Mouse (Mus musculus): ENCODE data around the gene Fgfr3.

GRCm38 (mm10) chr5:33694461-33694847, 27.0 kb upstream of the Fgfr3 start:
- TF ChIP-seq POLR2A (IDR thresholded peaks at IDR 0.05; ENCODE audit: low read depth, low read length) (no peak), CTCF (IDR thresholded peaks at IDR 0.05; ENCODE audit: extremely low read depth, insufficient read length, insufficient replicate concordance, low read depth, low read length) (no peak)
